Mouse (Mus musculus) liver, embryonic 13.5 days (tissue): ENCODE measurements around the gene Car10. TPM values are rescaled to one million over a fixed set of nuclear protein-coding genes. Genes with fewer than 3 reads are reported as not detected.

ENCODE experiments used
- ATAC-seq: fragments of 200-750 bp; cut with Nextera tagmentation; 2 replicates; pipeline ENCODE4 v1.8.0; 2017; ENCODE audit warnings: low read depth, mild to moderate bottlenecking, moderate number of reproducible peaks, moderate library complexity
- DNase-seq: peaks from one replicate; pipeline ENCODE4 v3.0.0; 2022
- H3K27ac ChIP-seq: fragments of 300-500 bp; sonication (generic); 2 replicates; pipeline ENCODE4 v1.5.1; 2015; ENCODE audit warnings: moderate library complexity, mild to moderate bottlenecking, inconsistent platforms
- H3K27me3 ChIP-seq: fragments of 300-500 bp; sonication (generic); 2 replicates; pipeline ENCODE4 v1.6.1; 2015; ENCODE audit warnings: mild to moderate bottlenecking, inconsistent platforms
- H3K36me3 ChIP-seq: fragments of 300-500 bp; sonication (generic); 2 replicates; pipeline ENCODE4 v1.6.1; 2015; ENCODE audit warnings: mild to moderate bottlenecking, inconsistent platforms
- H3K4me1 ChIP-seq: fragments of 300-500 bp; sonication (generic); replicated peaks from 2 replicates; pipeline ENCODE4 v1.6.1; 2015; ENCODE audit warnings: inconsistent platforms
- H3K4me2 ChIP-seq: fragments of 300-500 bp; sonication (generic); 2 replicates; pipeline ENCODE4 v1.6.1; 2015; ENCODE audit warnings: inconsistent platforms, mild to moderate bottlenecking, moderate library complexity
- H3K4me3 ChIP-seq: fragments of 300-500 bp; sonication (generic); replicated peaks from 2 replicates; pipeline ENCODE4 v1.5.1; 2015; ENCODE audit warnings: mild to moderate bottlenecking, inconsistent platforms
- H3K9ac ChIP-seq: fragments of 300-500 bp; sonication (generic); 2 replicates; pipeline ENCODE4 v1.6.1; 2015; ENCODE audit warnings: mild to moderate bottlenecking, inconsistent platforms
- H3K9me3 ChIP-seq: fragments of 300-500 bp; sonication (generic); replicated peaks from 2 replicates; pipeline ENCODE4 v1.6.1; 2016; ENCODE audit warnings: inconsistent platforms
- WGBS: fragments of 180-500 bp; shearing (Covaris S2); methylation state at CpG from one replicate; pipeline ENCODE4 v1.1.7; 2015; ENCODE audit not compliant: insufficient replicate concordance; 5-methylcytosine and 5-hydroxymethylcytosine counted together
- polyA plus RNA-seq: library from polyadenylated mRNA; unstranded; fragments of >200 nt; fragmentation: Nextera tagmentation; extraction: Ambion mirVana; gene quantifications from 2 replicates; pipeline ENCODE4 v1.2.1, GENCODE M21; 2015

The Car10 gene
- polyA plus RNA-seq, 1 experiment from 2014 or later: not detected

GRCm38 (mm10) chr11:93173533-93174308 lies 75.9 kb downstream of the Car10 start:
- no peak overlapping the region for H3K4me2 ChIP-seq
- 87% methylated on average over 1 of the region's 1 CpGs for WGBS
- ATAC-seq (no peak), DNase-seq (no peak)
- no peaks in the 10 kb centered on the region for H3K27me3 ChIP-seq
- H3K36me3 ChIP-seq: no peaks in the 10 kb centered on the region
- H3K4me3 ChIP-seq: no peak overlapping the region
- H3K27ac ChIP-seq: no peak overlapping the region
- H3K4me1 ChIP-seq: no peaks in the 10 kb centered on the region
- H3K9ac ChIP-seq: no peak overlapping the region
- H3K9me3 ChIP-seq: no peaks in the 10 kb centered on the region

GRCm38 (mm10) chr11:93185477-93185876 lies 87.6 kb downstream of the Car10 start:
- Histone ChIP-seq H3K4me2 (no peak overlapping the region), H3K36me3 (no peaks in the 10 kb centered on the region), H3K27me3 (no peaks in the 10 kb centered on the region), H3K4me3 (no peak overlapping the region), H3K9me3 (no peaks in the 10 kb centered on the region; the same call in 1 of the 2 replicates), H3K27ac (no peak overlapping the region), H3K4me1 (no peaks in the 10 kb centered on the region), H3K9ac (no peak overlapping the region)
- DNase-seq (no peak), ATAC-seq (no peak)
- WGBS: 44% methylated on average over 4 of the region's 4 CpGs

GRCm38 (mm10) chr11:93186163-93186562 lies 88.3 kb downstream of the Car10 start:
- Histone ChIP-seq H3K4me1 (no peaks in the 10 kb centered on the region), H3K4me3 (no peak overlapping the region), H3K4me2 (no peak overlapping the region), H3K27ac (no peak overlapping the region), H3K36me3 (no peaks in the 10 kb centered on the region), H3K27me3 (no peaks in the 10 kb centered on the region), H3K9ac (no peak overlapping the region), H3K9me3 (no peaks in the 10 kb centered on the region; the same call in 1 of the 2 replicates)
- no peak for ATAC-seq
- no peak for DNase-seq
- WGBS: 49% methylated on average over 2 of the region's 2 CpGs

GRCm38 (mm10) chr11:93188621-93189020 lies 90.8 kb downstream of the Car10 start:
- DNase-seq: no peak
- 50% methylated on average over 5 of the region's 5 CpGs for WGBS

GRCm38 (mm10) chr11:93200046-93200445 lies 102.2 kb downstream of the Car10 start:
- Histone ChIP-seq H3K4me2 (no peak overlapping the region), H3K4me1 (no peaks in the 10 kb centered on the region), H3K4me3 (no peak overlapping the region), H3K36me3 (no peaks in the 10 kb centered on the region), H3K27me3 (no peaks in the 10 kb centered on the region), H3K9ac (no peak overlapping the region), H3K9me3 (no peaks in the 10 kb centered on the region), H3K27ac (no peak overlapping the region)
- DNase-seq (no peak), ATAC-seq (no peak)
- 75% methylated on average over 3 of the region's 3 CpGs for WGBS

More at GRCm38 (mm10) chr11:93188621-93189020, 90.8 kb downstream of the Car10 start:
- Histone ChIP-seq H3K4me2 (no peak overlapping the region), H3K9ac (no peak overlapping the region), H3K36me3 (no peaks in the 10 kb centered on the region), H3K9me3 (no peaks in the 10 kb centered on the region; the same call in 1 of the 2 replicates), H3K27me3 (no peaks in the 10 kb centered on the region), H3K4me1 (no peaks in the 10 kb centered on the region), H3K4me3 (no peak overlapping the region), H3K27ac (no peak overlapping the region)
- no peak for ATAC-seq

GRCm38 (mm10) chr11:93217457-93217856 lies 119.6 kb downstream of the Car10 start:
- Histone ChIP-seq H3K27ac (no peak overlapping the region), H3K4me3 (no peak overlapping the region), H3K27me3 (no peaks in the 10 kb centered on the region), H3K9ac (no peak overlapping the region), H3K36me3 (no peaks in the 10 kb centered on the region), H3K4me1 (no peaks in the 10 kb centered on the region), H3K9me3 (0 out of 2 replicates have a peak, but pooled peaks cover 4% of the 10 kb centered on the region), H3K4me2 (no peak overlapping the region)
- DNase-seq (no peak), ATAC-seq (no peak)

GRCm38 (mm10) chr11:93230057-93230456 lies 132.2 kb downstream of the Car10 start:
- Histone ChIP-seq H3K4me1 (no peaks in the 10 kb centered on the region), H3K9ac (no peak overlapping the region), H3K4me3 (no peak overlapping the region), H3K36me3 (no peaks in the 10 kb centered on the region), H3K27ac (no peak overlapping the region), H3K4me2 (no peak overlapping the region), H3K9me3 (0 out of 2 replicates have a peak, but pooled peaks cover 2% of the 10 kb centered on the region), H3K27me3 (no peaks in the 10 kb centered on the region)
- no peak for DNase-seq
- no peak for ATAC-seq

GRCm38 (mm10) chr11:93249771-93250265 lies 152.0 kb downstream of the Car10 start:
- Histone ChIP-seq H3K9me3 (no peaks in the 10 kb centered on the region), H3K4me3 (no peak overlapping the region), H3K27me3 (no peaks in the 10 kb centered on the region), H3K36me3 (no peaks in the 10 kb centered on the region), H3K4me1 (no peaks in the 10 kb centered on the region), H3K9ac (no peak overlapping the region), H3K27ac (no peak overlapping the region), H3K4me2 (no peak overlapping the region)
- 67% methylated on average over 6 of the region's 6 CpGs for WGBS
- no peak for ATAC-seq
- no peak for DNase-seq

- Histone ChIP-seq H3K9me3 (no peaks in the 10 kb centered on the region), H3K27me3 (no peaks in the 10 kb centered on the region), H3K4me1 (no peaks in the 10 kb centered on the region), H3K9ac (no peak overlapping the region), H3K4me3 (no peak overlapping the region), H3K27ac (no peak overlapping the region), H3K4me2 (no peak overlapping the region), H3K36me3 (no peaks in the 10 kb centered on the region)
- ATAC-seq: no peak
- DNase-seq: no peak
- WGBS: 55% methylated on average over 5 of the region's 5 CpGs
Measured at GRCm38 (mm10) chr11:93251766-93252165, 153.9 kb downstream of the Car10 start.

GRCm38 (mm10) chr11:93263979-93264378 lies 166.2 kb downstream of the Car10 start:
- H3K27ac ChIP-seq: no peak overlapping the region
- no peak overlapping the region for H3K9ac ChIP-seq
- no peak for DNase-seq
- no peaks in the 10 kb centered on the region for H3K4me1 ChIP-seq
- H3K4me2 ChIP-seq: no peak overlapping the region
- H3K36me3 ChIP-seq: no peaks in the 10 kb centered on the region
- no peaks in the 10 kb centered on the region for H3K9me3 ChIP-seq
- H3K4me3 ChIP-seq: no peak overlapping the region
- no peaks in the 10 kb centered on the region for H3K27me3 ChIP-seq
- 39% methylated on average over 3 of the region's 3 CpGs for WGBS
- no peak for ATAC-seq

- no peak overlapping the region for H3K4me3 ChIP-seq
- no peak overlapping the region for H3K9ac ChIP-seq
- DNase-seq: no peak
- no peak overlapping the region for H3K27ac ChIP-seq
- H3K27me3 ChIP-seq: no peaks in the 10 kb centered on the region
- 55% methylated on average over 6 of the region's 6 CpGs for WGBS
- no peak for ATAC-seq
- H3K4me1 ChIP-seq: no peaks in the 10 kb centered on the region
- no peaks in the 10 kb centered on the region for H3K36me3 ChIP-seq
- no peak overlapping the region for H3K4me2 ChIP-seq
- H3K9me3 ChIP-seq: 0 out of 2 replicates have a peak, but pooled peaks cover 4% of the 10 kb centered on the region
Measured at GRCm38 (mm10) chr11:93272016-93272415, 174.2 kb downstream of the Car10 start.

GRCm38 (mm10) chr11:93273906-93274305 lies 176.1 kb downstream of the Car10 start:
- no peak for ATAC-seq
- H3K9ac ChIP-seq: no peak overlapping the region
- H3K9me3 ChIP-seq: 0 out of 2 replicates have a peak, but pooled peaks cover 4% of the 10 kb centered on the region
- H3K4me1 ChIP-seq: no peaks in the 10 kb centered on the region
- no peak overlapping the region for H3K4me3 ChIP-seq
- WGBS: 44% methylated on average over 6 of the region's 6 CpGs
- H3K27me3 ChIP-seq: no peaks in the 10 kb centered on the region
- no peak overlapping the region for H3K4me2 ChIP-seq
- DNase-seq: no peak
- H3K27ac ChIP-seq: no peak overlapping the region
- H3K36me3 ChIP-seq: no peaks in the 10 kb centered on the region
